In the genomic region with DNA sequence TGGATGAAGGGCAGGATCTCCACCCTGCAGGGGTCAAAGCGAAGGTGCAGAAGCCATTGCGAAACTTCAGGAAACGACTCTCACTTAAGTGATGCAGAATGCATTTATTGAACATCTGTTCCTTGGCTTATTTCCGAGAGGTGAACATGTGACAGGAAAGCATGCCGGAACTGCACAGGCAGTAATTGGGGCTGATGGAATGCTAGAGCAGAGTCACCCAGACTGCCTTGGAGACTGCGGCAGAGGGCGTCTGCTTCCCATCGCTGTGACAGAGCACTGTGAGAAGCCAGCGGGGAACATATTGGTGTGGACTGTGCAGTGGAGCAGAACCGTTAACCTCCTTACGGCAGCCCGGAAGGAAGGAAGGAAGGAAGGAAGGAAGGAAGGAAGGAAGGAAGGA, we compare ENCODE assay signal across 10 mouse cellular contexts.
DNase-seq lines count a peak whose midpoint lies in the region; ATAC-seq and TF ChIP-seq lines count a peak whose summit lies in the region.
"Had no signal": no experiment of that assay in that cellular context is flagged by ENCODE, and none has a peak within 500 bp of the region (broad histone marks: within the 10 kb centered on the region; RNA-seq: fewer than 3 reads in every experiment).

No protein-coding gene starts in this region.

- H3K9ac ChIP-seq in stomach, postnatal 0 days (ENCODE audit: low read length), result no peak overlapping the region
- no peak overlapping the region for H3K9ac ChIP-seq in liver, embryonic 11.5 days (ENCODE audit: low read depth, low read length)

- H3K4me2 ChIP-seq in stomach, postnatal 0 days (replicated peaks; ENCODE audit: low read depth), result no peak overlapping the region
- H3K4me2 ChIP-seq in liver, embryonic 11.5 days, result no peak overlapping the region

- no peak overlapping the region for H3K4me3 ChIP-seq in layer of hippocampus, adult 2 months
- no peak overlapping the region for H3K4me3 ChIP-seq in stomach, postnatal 0 days (ENCODE audit: low read depth, low read length)
- no peak overlapping the region for H3K4me3 ChIP-seq in liver, embryonic 11.5 days (ENCODE audit: low read depth, low read length)

- no peaks in the 10 kb centered on the region for H3K36me3 ChIP-seq in stomach, postnatal 0 days (ENCODE audit: control insufficient read depth, insufficient read depth, low read length)
- no peaks in the 10 kb centered on the region for H3K36me3 ChIP-seq in liver, embryonic 11.5 days (ENCODE audit: control insufficient read depth, insufficient read depth, low read length)

- H3K4me1 ChIP-seq in stomach, postnatal 0 days (replicated peaks; ENCODE audit: control insufficient read depth, insufficient read depth), result no peaks in the 10 kb centered on the region
- no peaks in the 10 kb centered on the region for H3K4me1 ChIP-seq in liver, embryonic 11.5 days (replicated peaks; ENCODE audit: control insufficient read depth, insufficient read depth, low read length)

- H3K27me3 ChIP-seq in stomach, postnatal 0 days (ENCODE audit: control insufficient read depth, insufficient read depth, low read length), result no peaks in the 10 kb centered on the region
- H3K27me3 ChIP-seq in liver, embryonic 11.5 days (replicated peaks; ENCODE audit: control insufficient read depth, insufficient read depth, low read length), result no peaks in the 10 kb centered on the region

- no peak for ATAC-seq in stomach, postnatal 0 days (ENCODE audit: low FRiP score, low TSS enrichment)
- ATAC-seq in liver, embryonic 11.5 days (replicated peaks; ENCODE audit: low FRiP score), result no peak

- H3K9me3 ChIP-seq in stomach, postnatal 0 days (ENCODE audit: control insufficient read depth, low read length), result no peaks in the 10 kb centered on the region
- no peaks in the 10 kb centered on the region for H3K9me3 ChIP-seq in liver, embryonic 11.5 days (ENCODE audit: control insufficient read depth, low read length)

- no peak for TF ChIP-seq EP300 in stomach, postnatal 0 days (optimal IDR thresholded peaks at IDR 0.05)

- 64% methylated on average over 12 of the region's 12 CpGs for WGBS in stomach, postnatal 0 days
- 69% methylated on average over 12 of the region's 12 CpGs for WGBS in liver, embryonic 11.5 days

- no peak overlapping the region for H3K27ac ChIP-seq in layer of hippocampus, adult 2 months
- no peak overlapping the region for H3K27ac ChIP-seq in stomach, postnatal 0 days (replicated peaks)
- no peak overlapping the region for H3K27ac ChIP-seq in liver, embryonic 11.5 days (ENCODE audit: low read depth, low read length)
- H3K27ac ChIP-seq: macrophage had no signal

- 0 out of 2 replicates have a peak, but pooled peaks have one; percentile 14 for TF ChIP-seq CTCF in layer of hippocampus, adult 2 months (conservative IDR thresholded peaks at IDR 0.05)
- 0 out of 2 replicates have a peak, but pooled peaks have one; percentile 6 for TF ChIP-seq CTCF in stomach, postnatal 0 days (IDR thresholded peaks at IDR 0.05; ENCODE audit: low read depth)

- peak; percentile 19 for DNase-seq in adrenal gland, adult 2 months
- DNase-seq in adrenal gland, adult 18-20 months (ENCODE audit: low spot score in 2 of 2), result no peak
- no peak for DNase-seq in layer of hippocampus, adult 2 months (ENCODE audit: low spot score in 2 of 2)
- no peak for DNase-seq in layer of hippocampus, postnatal 25 days (ENCODE audit: extremely low spot score in 1 of 2, low spot score in 1 of 2)
- peak; percentile 2 for DNase-seq in hindlimb bud, embryonic 11.5 days (ENCODE audit: extremely low spot score, low read depth, low spot score)
- no peak for DNase-seq in stomach, postnatal 0 days (ENCODE audit: low spot score)
- DNase-seq in right cerebral cortex, postnatal 25 days, result no peak
- no peak for DNase-seq in liver, embryonic 11.5 days (ENCODE audit: low spot score)
- DNase-seq: right cerebral cortex, postnatal 14 days had no signal

Comparison
In these comparisons a context has a peak if more than half of its experiments do, and no peak if none do; other contexts are left out.
1. DNase-seq: peak in adrenal gland, adult 2 months (single experiment) and hindlimb bud, embryonic 11.5 days (single experiment); none in adrenal gland, adult 18-20 months (0 of 2), layer of hippocampus, adult 2 months (0 of 2), layer of hippocampus, postnatal 25 days (0 of 2), stomach, postnatal 0 days (single experiment), right cerebral cortex, postnatal 25 days (single experiment) and liver, embryonic 11.5 days (single experiment).